Mouse (Mus musculus): ENCODE measurements around the gene Vmn1r181.
"Not testable (repeated sequence)": the region's sequence is repeated elsewhere in the genome, so short reads cannot be mapped to it uniquely, and the experiment has no call there.

Vmn1r181 gene

DNA sequence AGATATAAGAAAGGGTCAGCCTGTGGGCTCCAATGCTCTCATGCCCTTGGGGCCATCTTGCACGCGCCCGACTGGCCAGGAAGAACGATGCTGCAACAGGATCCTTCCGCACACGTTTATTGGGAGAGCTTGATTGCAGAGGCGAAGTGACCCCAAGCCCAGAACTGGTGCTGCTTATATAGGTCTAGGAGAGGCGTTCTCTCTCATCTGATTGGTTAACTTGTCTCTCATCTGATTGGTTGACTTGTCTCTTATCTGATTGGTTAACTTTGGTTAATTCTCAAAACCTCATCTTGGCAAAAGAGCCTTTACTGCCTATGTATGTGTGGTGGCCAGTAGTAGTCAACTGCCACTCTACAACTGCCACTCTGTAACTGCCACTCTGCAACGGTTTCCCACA, at the start of gene Vmn1r181:
Gene Vmn1r181 (plus strand): TSS at position 301 of the 400 bp plus-strand sequence.
- not testable (repeated sequence) for DNase-seq (ENCODE audit: low read depth, low spot score)

GRCm38 (mm10) chr7:23926678-23927077, 47.7 kb upstream of the Vmn1r181 start, which contains the start of gene Vmn1r179:
TSS of gene Vmn1r179 (plus strand) at chr7:23926978.
- DNase-seq (ENCODE audit: low read depth, low spot score): no peak

DNA sequence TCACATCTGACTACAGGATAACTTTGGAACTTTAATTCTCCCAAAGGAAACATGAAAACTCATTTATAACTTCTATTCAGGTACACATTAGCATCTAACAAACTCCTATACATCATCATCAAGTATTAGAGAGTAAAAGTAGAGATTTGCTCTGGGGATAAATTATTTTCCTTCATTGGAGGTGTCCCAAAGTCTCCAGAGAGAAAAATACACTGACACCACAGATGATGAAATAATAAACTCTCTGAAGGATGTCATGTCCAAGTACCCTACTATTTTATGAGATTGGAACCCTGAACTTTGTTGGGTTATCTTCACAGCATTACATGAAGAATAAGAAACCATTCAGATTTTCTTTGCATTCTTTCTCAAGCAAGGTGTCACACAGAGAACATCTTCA, 24.1 kb upstream of the Vmn1r181 start, which contains the start of gene Vmn1r180:
Gene Vmn1r180 (plus strand): TSS at position 301 of the 400 bp plus-strand sequence.
- DNase-seq (ENCODE audit: low read depth, low spot score): no peak

GRCm38 (mm10) chr7:23968044-23968443, 6.4 kb upstream of the Vmn1r181 start:
- not testable (repeated sequence) for DNase-seq (ENCODE audit: low read depth, low spot score)

DNA sequence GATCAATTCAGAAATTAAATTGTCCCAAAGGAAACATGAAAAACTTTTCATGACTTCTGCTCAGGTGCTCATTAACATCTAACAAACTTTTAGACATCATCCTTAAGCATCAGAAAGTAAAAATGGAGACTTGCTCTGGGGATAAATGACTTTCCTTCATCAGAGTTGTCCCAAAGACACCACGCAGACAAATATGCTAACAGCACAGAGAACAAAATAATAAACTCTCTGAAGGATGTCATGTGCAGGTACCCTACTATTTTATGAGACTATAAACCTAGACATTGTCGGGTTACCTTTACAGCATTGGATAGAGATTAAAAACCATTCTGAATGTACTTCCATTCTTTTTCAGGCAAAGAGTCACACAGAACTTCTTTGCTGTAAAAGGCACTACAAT, 27.0 kb downstream of the Vmn1r181 start, which contains the start of gene V1rd19:
Gene V1rd19 (plus strand): TSS at position 301 of the 400 bp plus-strand sequence.
- DNase-seq (ENCODE audit: low read depth, low spot score): no peak

Data from c-Kit-negative CD71-positive TER-119-positive erythroid progenitor cells, embryonic 14.5 days (primary cell).